Mouse (Mus musculus) spleen, embryonic (tissue): ENCODE measurements around the gene Myt1.

ENCODE experiments used
- CTCF ChIA-PET: fragments of 350-600 bp; sonication (Branson Sonifier 250); formaldehyde crosslinking; loops from one replicate; lab custom pipeline; 2022; lab: Charles Lee

Gene Myt1

DNA sequence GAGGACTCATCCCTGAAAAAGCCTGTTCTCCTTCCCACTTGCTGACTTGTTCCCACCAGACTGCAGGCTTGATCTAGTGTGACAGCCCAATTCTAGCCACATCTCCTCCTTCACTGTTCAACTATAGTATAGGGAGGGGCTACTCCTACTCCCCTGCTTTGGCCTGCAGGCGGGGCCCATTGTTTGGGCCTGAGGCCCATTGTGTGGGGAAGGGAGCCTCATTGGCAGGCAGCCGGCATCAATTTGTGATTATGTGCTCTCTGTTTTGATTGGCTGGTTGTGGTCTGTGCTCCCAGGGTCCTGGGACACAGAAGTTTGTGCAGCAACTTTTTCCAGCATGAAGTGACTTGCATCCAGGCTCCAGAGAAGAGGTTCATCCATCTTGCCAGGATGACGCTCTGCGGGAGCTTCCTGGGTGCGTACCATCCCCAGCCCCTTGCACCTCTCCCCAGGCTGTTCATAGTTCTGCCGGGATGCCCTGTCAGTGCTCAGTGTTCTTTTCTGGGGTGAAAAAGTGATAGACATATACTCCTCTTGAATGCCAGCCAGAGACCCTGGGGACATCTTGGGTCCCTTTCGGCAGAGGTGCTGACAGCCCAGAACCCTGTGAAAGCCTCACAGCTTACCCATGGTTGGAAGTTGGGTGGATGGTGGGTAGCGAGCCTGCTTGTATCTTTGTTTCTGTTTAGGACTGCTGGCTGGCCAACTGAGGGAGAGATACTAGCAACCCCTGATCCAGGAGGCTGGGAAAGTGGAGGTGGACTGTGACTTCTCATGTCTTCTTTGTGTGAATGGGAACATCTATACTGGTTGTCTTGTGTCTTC lies at the start of gene Myt1:
TSS of gene Myt1 (plus strand) at position 327 of the 825 bp plus-strand sequence.
- CTCF ChIA-PET: no interaction called here

- CTCF ChIA-PET: no interaction called here
Measured at GRCm38 (mm10) chr2:181713749-181714148, 49.4 kb upstream of the Myt1 start.

- CTCF ChIA-PET: no interaction called here
Measured at GRCm38 (mm10) chr2:181714903-181715326, 48.2 kb upstream of the Myt1 start, which contains the start of gene Oprl1. Gene Oprl1, plus strand, starts transcription at chr2:181715016.

GRCm38 (mm10) chr2:181715382-181715781 lies 47.8 kb upstream of the Myt1 start:
- CTCF ChIA-PET: no interaction called here

- CTCF ChIA-PET: no interaction called here
Measured at GRCm38 (mm10) chr2:181716991-181717390, 46.1 kb upstream of the Myt1 start.

- CTCF ChIA-PET: no interaction called here
Measured at GRCm38 (mm10) chr2:181720061-181720460, 43.1 kb upstream of the Myt1 start.

- CTCF ChIA-PET: no interaction called here
Measured at GRCm38 (mm10) chr2:181721200-181721599, 41.9 kb upstream of the Myt1 start.

GRCm38 (mm10) chr2:181722213-181722612 lies 40.9 kb upstream of the Myt1 start:
- CTCF ChIA-PET: no interaction called here

DNA sequence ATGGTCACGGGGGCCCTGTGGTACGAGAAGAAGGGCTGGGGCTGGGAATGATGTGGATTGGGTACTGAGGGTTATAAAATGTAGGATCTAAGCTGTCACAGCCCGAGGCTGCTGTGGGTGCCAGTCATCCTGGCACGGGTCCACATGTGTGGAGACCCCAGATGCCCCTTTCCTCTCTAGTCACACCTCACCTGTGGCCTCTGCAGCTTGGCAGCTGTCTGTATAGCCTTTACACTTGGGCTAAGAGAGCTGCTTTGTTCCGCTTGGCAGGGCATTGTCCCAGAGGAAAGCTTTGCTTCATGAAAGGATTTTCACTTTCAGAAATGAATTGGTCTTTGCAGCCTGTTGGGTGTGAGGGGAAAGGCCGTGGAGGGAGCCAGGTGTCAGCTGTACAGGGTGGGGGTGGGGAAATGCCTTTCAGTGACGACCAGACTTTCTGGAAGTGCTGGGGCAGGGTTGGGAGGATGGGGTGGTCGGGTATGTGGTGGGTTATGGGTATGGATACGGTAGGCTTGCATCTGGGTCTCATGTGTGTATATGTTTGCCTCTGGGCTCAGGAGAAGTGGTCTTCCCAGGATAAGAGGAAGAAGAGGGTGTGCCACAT lies 35.4 kb upstream of the Myt1 start:
- CTCF ChIA-PET: no interaction called here

DNA sequence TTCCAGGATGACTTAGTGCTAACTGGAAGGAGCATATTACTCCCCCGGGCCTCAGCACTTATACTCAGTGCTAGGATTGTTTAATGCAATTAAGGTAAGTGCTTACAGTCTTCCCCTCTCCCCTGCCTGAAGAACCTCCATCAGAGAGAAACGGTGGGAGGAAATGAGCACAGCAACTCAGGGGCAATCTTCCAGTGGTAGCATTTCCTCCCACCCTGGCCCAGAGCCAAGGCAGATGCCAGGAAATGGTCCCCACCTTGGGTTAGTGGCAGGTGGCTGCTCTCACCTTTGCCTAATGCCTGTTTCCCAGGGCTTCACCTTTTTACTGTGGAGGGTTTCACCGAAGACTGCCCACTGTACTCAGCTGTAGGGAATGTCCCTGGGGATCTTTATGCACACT lies 33.1 kb upstream of the Myt1 start:
- CTCF ChIA-PET: no interaction called here

DNA sequence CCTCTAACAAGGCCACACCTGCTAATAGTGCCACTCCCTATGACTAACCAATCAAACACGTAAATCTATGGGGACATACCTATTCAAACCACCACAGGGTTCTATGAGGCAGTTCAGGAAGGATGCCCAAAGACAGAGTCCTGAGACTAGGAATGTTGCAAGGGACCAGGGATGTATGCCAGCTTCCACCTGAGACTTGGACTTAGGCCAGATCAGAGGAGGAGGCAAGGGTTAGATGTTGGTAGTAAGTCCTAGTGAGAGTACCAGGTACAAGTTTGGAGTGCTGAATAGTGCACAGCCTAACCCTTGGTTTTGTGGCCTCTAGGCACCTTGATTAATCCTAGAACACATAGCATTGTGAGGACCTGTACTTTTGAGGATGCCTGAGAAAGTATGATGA lies 10.5 kb upstream of the Myt1 start:
- CTCF ChIA-PET: no interaction called here

- CTCF ChIA-PET: no interaction called here
Measured at GRCm38 (mm10) chr2:181758147-181758725, 4.9 kb upstream of the Myt1 start.

- CTCF ChIA-PET: no interaction called here
Measured at GRCm38 (mm10) chr2:181759041-181759440, 4.1 kb upstream of the Myt1 start.

GRCm38 (mm10) chr2:181763886-181764527 lies 875 bp downstream of the Myt1 start:
- CTCF ChIA-PET: no interaction called here

DNA sequence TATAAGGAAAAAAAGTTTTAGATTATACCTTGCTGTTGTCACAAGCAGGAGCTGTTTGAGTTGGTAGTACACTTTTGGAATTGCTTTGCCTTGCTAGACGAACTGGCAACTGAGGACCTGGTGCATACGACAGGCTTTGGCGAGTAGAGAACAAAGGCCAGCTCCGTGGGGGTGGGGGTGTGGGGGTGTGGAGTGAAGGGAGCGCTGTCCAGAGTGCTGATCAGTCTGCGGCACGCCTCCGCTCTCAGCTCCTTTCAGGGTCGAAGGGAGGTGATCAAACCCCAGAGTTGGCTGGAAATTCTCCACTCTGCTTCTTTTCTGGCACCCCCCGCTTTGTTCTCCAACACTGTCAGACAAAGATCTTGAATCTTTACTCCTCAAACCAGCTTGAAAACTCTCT lies 1.5 kb downstream of the Myt1 start:
- CTCF ChIA-PET: no interaction called here

GRCm38 (mm10) chr2:181765251-181765650 lies 2.1 kb downstream of the Myt1 start:
- CTCF ChIA-PET: no interaction called here

- CTCF ChIA-PET: no interaction called here
Measured at GRCm38 (mm10) chr2:181766672-181767557, 3.8 kb downstream of the Myt1 start.

GRCm38 (mm10) chr2:181768451-181768850 lies 5.3 kb downstream of the Myt1 start:
- CTCF ChIA-PET: no interaction called here

DNA sequence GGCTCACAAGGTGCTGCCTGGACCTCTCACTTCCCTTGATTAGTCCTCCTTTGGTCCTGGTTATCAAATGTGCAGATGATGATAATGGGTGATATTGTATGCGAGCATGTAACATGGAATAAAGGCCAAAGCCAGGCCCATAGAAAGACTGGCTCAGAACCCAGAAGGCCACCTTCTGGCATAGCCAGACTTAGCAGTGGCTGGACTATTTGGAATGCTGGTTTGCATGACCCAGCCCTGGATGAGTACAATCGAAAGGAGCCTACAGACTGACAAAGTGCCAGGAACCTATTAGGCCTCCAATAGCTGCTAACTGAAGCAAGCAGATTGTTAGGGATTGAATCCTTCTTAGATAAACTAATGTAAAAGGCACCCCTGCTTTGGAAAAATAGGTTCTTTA lies 6.3 kb downstream of the Myt1 start:
- CTCF ChIA-PET: no interaction called here

GRCm38 (mm10) chr2:181773203-181773602 lies 10.1 kb downstream of the Myt1 start:
- CTCF ChIA-PET: no interaction called here

DNA sequence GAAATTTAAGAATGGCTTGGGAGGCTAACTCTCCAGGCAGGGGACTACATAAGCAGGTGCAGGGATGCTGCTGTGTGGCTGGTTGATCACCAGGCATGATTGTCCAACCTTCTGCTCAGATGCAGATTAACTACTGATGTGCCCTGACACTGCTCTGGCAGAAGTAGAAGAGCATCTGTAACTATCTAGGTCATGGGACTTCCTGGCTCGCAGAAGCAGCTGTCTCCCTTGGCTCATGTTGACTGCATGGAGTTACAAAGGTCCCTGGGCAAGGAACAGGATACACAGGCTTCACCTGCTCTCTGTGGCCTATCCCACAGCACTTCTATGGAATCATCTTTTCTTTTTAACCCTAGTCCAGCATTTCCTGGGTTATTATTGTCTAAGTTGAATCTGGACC lies 12.7 kb downstream of the Myt1 start:
- CTCF ChIA-PET: no interaction called here
